ENCODE assay signal across 1 mouse cellular context in genomic region chr9:107541005-107541404, GRCm38 (mm10).
TF ChIP-seq lines count a peak whose summit lies in the region.

No protein-coding gene starts in this region.

TF ChIP-seq in MEL, 35 proteins besides CTCF, POLR2A, EP300 and RAD21:
- TF ChIP-seq MYB (IDR thresholded peaks at IDR 0.05; ENCODE audit: low read depth, low read length) (no peak), MYC (IDR thresholded peaks at IDR 0.05; ENCODE audit: low read depth, low read length) (no peak), ZC3H11A (IDR thresholded peaks at IDR 0.05; ENCODE audit: low read depth, low read length) (no peak), BHLHE40 (IDR thresholded peaks at IDR 0.05; ENCODE audit: borderline replicate concordance, low read depth, low read length) (no peak), SIN3A (IDR thresholded peaks at IDR 0.05; ENCODE audit: low read length) (no peak)
